In genomic region chr3:88624951-88625350, GRCm38 (mm10) we compare ENCODE assay signal across 8 mouse cellular contexts. TPM values are rescaled to one million over a fixed set of nuclear protein-coding genes. Genes with fewer than 3 reads are reported as not detected.
A peak's percentile ranks its signal among the peaks of the same experiment; 100 is the strongest.
DNase-seq lines count a peak whose midpoint lies in the region; ATAC-seq and TF ChIP-seq lines count a peak whose summit lies in the region.

No protein-coding gene starts in this region.

- ATAC-seq in kidney, postnatal 0 days (replicated peaks; ENCODE audit: low FRiP score, low read depth) = no peak
- no peak for ATAC-seq in heart, embryonic 11.5 days (replicated peaks; ENCODE audit: insufficient number of reproducible peaks, low FRiP score, low TSS enrichment)
- ATAC-seq in liver, embryonic 14.5 days (ENCODE audit: insufficient read depth) = no peak

- H3K27ac ChIP-seq in kidney, postnatal 0 days = peak overlapping the region; percentile 98
- peak overlapping the region; percentile 95 for H3K27ac ChIP-seq in bone marrow macrophage, adult 2 months (ENCODE audit: insufficient read depth, low read depth, low read length)
- 0 out of 2 replicates have a peak overlapping the region, but pooled peaks have one; percentile 98 for H3K27ac ChIP-seq in heart, embryonic 11.5 days (ENCODE audit: low read depth, low read length)
- no peak overlapping the region for H3K27ac ChIP-seq in liver, embryonic 14.5 days

- no peak for DNase-seq in kidney, postnatal 0 days (ENCODE audit: low spot score)
- no peak for DNase-seq in kidney, postnatal 25 days
- no peak for DNase-seq in liver, embryonic 14.5 days (ENCODE audit: low read depth in 3 of 3, low spot score in 3 of 3)
- no peak for DNase-seq in frontal cortex, postnatal 14 days (ENCODE audit: low spot score in 2 of 2)
- no peak for DNase-seq in left cerebral cortex, adult 9 months (ENCODE audit: low spot score in 2 of 2)
- no peak for DNase-seq in layer of hippocampus, postnatal 14 days (ENCODE audit: low spot score in 2 of 2)

- H3K36me3 ChIP-seq in kidney, postnatal 0 days (ENCODE audit: insufficient read depth, low read length) = peaks cover 11% of the 10 kb centered on the region
- H3K36me3 ChIP-seq in heart, embryonic 11.5 days (ENCODE audit: control insufficient read depth, insufficient read depth, low read length) = 0 out of 2 replicates have a peak, but pooled peaks cover 6% of the 10 kb centered on the region
- no peaks in the 10 kb centered on the region; the same call in 1 of the 2 replicates for H3K36me3 ChIP-seq in liver, embryonic 14.5 days (replicated peaks; ENCODE audit: control insufficient read depth, insufficient read depth, low read depth)

- no peak for TF ChIP-seq POLR2A in bone marrow macrophage, adult 2 months (IDR thresholded peaks at IDR 0.05; ENCODE audit: borderline replicate concordance, low read depth, low read length)

- H3K27me3 ChIP-seq in kidney, postnatal 0 days (ENCODE audit: insufficient read depth, low read length) = no peaks in the 10 kb centered on the region
- H3K27me3 ChIP-seq in heart, embryonic 11.5 days (ENCODE audit: control insufficient read depth, insufficient read depth, low read length) = no peaks in the 10 kb centered on the region
- no peaks in the 10 kb centered on the region for H3K27me3 ChIP-seq in liver, embryonic 14.5 days (ENCODE audit: control insufficient read depth, insufficient read depth, low read length)

- peak overlapping the region; percentile 86; the same call in 1 of the 2 replicates for H3K9ac ChIP-seq in kidney, postnatal 0 days (ENCODE audit: low read depth, low read length)
- peak overlapping the region; percentile 98 for H3K9ac ChIP-seq in heart, embryonic 11.5 days (ENCODE audit: low read depth, low read length)
- no peak overlapping the region for H3K9ac ChIP-seq in liver, embryonic 14.5 days (replicated peaks)

- H3K4me3 ChIP-seq in kidney, postnatal 0 days (replicated peaks; ENCODE audit: low read depth, low read length) = no peak overlapping the region
- peak overlapping the region; percentile 85 for H3K4me3 ChIP-seq in bone marrow macrophage, adult 2 months (ENCODE audit: insufficient read depth, low read length)
- peak overlapping the region; percentile 76; the same call in 1 of the 2 replicates for H3K4me3 ChIP-seq in heart, embryonic 11.5 days (ENCODE audit: low read depth, low read length)
- H3K4me3 ChIP-seq in liver, embryonic 14.5 days (ENCODE audit: insufficient read depth in 1 of 2, low read depth in 2 of 2, low read length in 2 of 2) = no peak overlapping the region

- H3K4me2 ChIP-seq in kidney, postnatal 0 days (ENCODE audit: low read length) = peak overlapping the region; percentile 69
- peak overlapping the region; percentile 95 for H3K4me2 ChIP-seq in heart, embryonic 11.5 days
- H3K4me2 ChIP-seq in liver, embryonic 14.5 days (ENCODE audit: low read depth) = peak overlapping the region; percentile 98; the same call in 1 of the 2 replicates

- H3K9me3 ChIP-seq in kidney, postnatal 0 days (replicated peaks; ENCODE audit: low read length) = no peaks in the 10 kb centered on the region
- H3K9me3 ChIP-seq in heart, embryonic 11.5 days (replicated peaks; ENCODE audit: control insufficient read depth, low read length) = no peaks in the 10 kb centered on the region
- no peaks in the 10 kb centered on the region for H3K9me3 ChIP-seq in liver, embryonic 14.5 days (ENCODE audit: control insufficient read depth, low read length)

- TF ChIP-seq CTCF in kidney, postnatal 0 days (IDR thresholded peaks at IDR 0.05; ENCODE audit: low read depth) = no peak
- TF ChIP-seq CTCF in bone marrow macrophage, adult 2 months (IDR thresholded peaks at IDR 0.05; ENCODE audit: low read depth, low read length) = no peak
- TF ChIP-seq CTCF in liver, embryonic 14.5 days (IDR thresholded peaks at IDR 0.05; ENCODE audit: low read depth) = no peak

- H3K4me1 ChIP-seq in kidney, postnatal 0 days (replicated peaks; ENCODE audit: insufficient read depth, low read length) = peaks cover 45% of the 10 kb centered on the region
- peaks cover 62% of the 10 kb centered on the region for H3K4me1 ChIP-seq in bone marrow macrophage, adult 2 months (ENCODE audit: control insufficient read depth, insufficient read depth, low read length)
- peaks cover 61% of the 10 kb centered on the region for H3K4me1 ChIP-seq in heart, embryonic 11.5 days (ENCODE audit: control insufficient read depth, insufficient read depth, low read length)
- peaks cover 15 to 50% of the 10 kb centered on the region in 2 experiments for H3K4me1 ChIP-seq in liver, embryonic 14.5 days (replicated peaks; ENCODE audit: control insufficient read depth in 2 of 2, insufficient read depth in 2 of 2, low read length in 1 of 2)

- no peak for TF ChIP-seq EP300 in liver, embryonic 14.5 days (IDR thresholded peaks at IDR 0.05; ENCODE audit: low read depth)

- 20% methylated on average over 2 of the region's 2 CpGs for WGBS in kidney, postnatal 0 days
- WGBS in heart, embryonic 11.5 days (ENCODE audit: insufficient replicate concordance) = 28% methylated on average over 2 of the region's 2 CpGs
- WGBS in liver, embryonic 14.5 days (ENCODE audit: insufficient replicate concordance) = 29% methylated on average over 2 of the region's 2 CpGs

RNA-seq across cellular contexts. Expression of gene Arhgef2, which starts 19.2 kb away (rescaled TPM):
- polyA plus RNA-seq in kidney, postnatal 0 days (2015; fragmentation: Nextera tagmentation; extraction: Ambion mirVana) = 53.7 and 65.4 TPM in 2 replicates
- polyA plus RNA-seq in bone marrow macrophage, adult 2 months (2012; ENCODE audit: insufficient read depth, insufficient read length, missing spikeins) = 140 and 154 TPM in 2 replicates
- 91.4 and 102 TPM in 2 replicates for polyA plus RNA-seq in heart, embryonic 11.5 days (2014; fragmentation: Nextera tagmentation; extraction: Ambion mirVana)
- 8.5 and 8.9 TPM in 2 replicates for polyA plus RNA-seq in liver, embryonic 14.5 days (2012; rRNA removed)
- polyA plus RNA-seq in liver, embryonic 14.5 days (2014; fragmentation: Nextera tagmentation; extraction: Ambion mirVana) = 10.1 and 11.5 TPM in 2 replicates
- total RNA-seq in layer of hippocampus, postnatal 14 days (2021) = 100 to 1,000 TPM; 258 to 259 TPM

RNA-seq across cellular contexts. Expression of gene Rxfp4, which starts 28.0 kb away (rescaled TPM):
- polyA plus RNA-seq in kidney, postnatal 0 days (2015; fragmentation: Nextera tagmentation; extraction: Ambion mirVana) = not detected in 2 replicates
- polyA plus RNA-seq in bone marrow macrophage, adult 2 months (2012; ENCODE audit: insufficient read depth, insufficient read length, missing spikeins) = not detected in 2 replicates
- not detected in 2 replicates for polyA plus RNA-seq in heart, embryonic 11.5 days (2014; fragmentation: Nextera tagmentation; extraction: Ambion mirVana)
- not detected in 2 replicates for polyA plus RNA-seq in liver, embryonic 14.5 days (2012; rRNA removed)
- not detected in 2 replicates for polyA plus RNA-seq in liver, embryonic 14.5 days (2014; fragmentation: Nextera tagmentation; extraction: Ambion mirVana)
- not detected for total RNA-seq in layer of hippocampus, postnatal 14 days (2021)

RNA-seq across cellular contexts. Expression of gene Ssr2, which starts 49.3 kb away (rescaled TPM):
- 294 and 311 TPM in 2 replicates for polyA plus RNA-seq in kidney, postnatal 0 days (2015; fragmentation: Nextera tagmentation; extraction: Ambion mirVana)
- 71.3 and 83.2 TPM in 2 replicates for polyA plus RNA-seq in bone marrow macrophage, adult 2 months (2012; ENCODE audit: insufficient read depth, insufficient read length, missing spikeins)
- 206 and 229 TPM in 2 replicates for polyA plus RNA-seq in heart, embryonic 11.5 days (2014; fragmentation: Nextera tagmentation; extraction: Ambion mirVana)
- polyA plus RNA-seq in liver, embryonic 14.5 days (2012; rRNA removed) = 165 and 230 TPM in 2 replicates
- polyA plus RNA-seq in liver, embryonic 14.5 days (2014; fragmentation: Nextera tagmentation; extraction: Ambion mirVana) = 168 and 173 TPM in 2 replicates
- 100 to 1,000 TPM; 110 to 120 TPM for total RNA-seq in layer of hippocampus, postnatal 14 days (2021)

Comparison
In these comparisons a context has a peak if more than half of its experiments do, and no peak if none do; other contexts are left out.
1. H3K4me3 ChIP-seq: peak in bone marrow macrophage, adult 2 months (single experiment) and heart, embryonic 11.5 days (single experiment); none in kidney, postnatal 0 days (single experiment) and liver, embryonic 14.5 days (0 of 2).
2. Peak in every context shown above with its lines, with median percentiles within 50 percentile points of each other: H3K4me2 ChIP-seq.